Mouse (Mus musculus) embryo, embryonic 11 days (tissue): ENCODE measurements at regions not wholly inside any gene's neighbourhood (a gene's known extent, or its start where the extent isn't known, plus 50 kb on each side); places are given as distances from the start of the nearest gene placed in this dataset.
"Not testable (repeated sequence)": the region's sequence is repeated elsewhere in the genome, so short reads cannot be mapped to it uniquely, and the experiment has no call there.

Experiments used
- DNase-seq: peaks from one replicate; pipeline ENCODE4 v3.0.0-alpha.2; 2015

- DNase-seq: no peak
Observed at GRCm38 (mm10) chr7:118320307-118320706, 76.8 kb upstream of the Smg1 start.

GRCm38 (mm10) chr7:118318432-118319135, 75.1 kb upstream of the Smg1 start:
- DNase-seq: no peak

GRCm38 (mm10) chr7:118314886-118315285, 71.4 kb upstream of the Smg1 start:
- DNase-seq: not testable (repeated sequence)

GRCm38 (mm10) chr7:118314228-118314658, 70.8 kb upstream of the Smg1 start:
- no peak for DNase-seq

GRCm38 (mm10) chr7:118313818-118314217, 70.3 kb upstream of the Smg1 start:
- peak; percentile 36 for DNase-seq

GRCm38 (mm10) chr7:118309733-118310132, 66.3 kb upstream of the Smg1 start:
- DNase-seq: no peak

GRCm38 (mm10) chr7:118308882-118309281, 65.4 kb upstream of the Smg1 start:
- no peak for DNase-seq

GRCm38 (mm10) chr7:118304812-118305211, 61.3 kb upstream of the Smg1 start:
- peak; percentile 89 for DNase-seq

GRCm38 (mm10) chr7:118304338-118304737, 60.9 kb upstream of the Smg1 start:
- no peak for DNase-seq

- DNase-seq: no peak
Observed at GRCm38 (mm10) chr7:118303921-118304320, 60.5 kb upstream of the Smg1 start.

- peak; percentile 35 for DNase-seq
Observed at GRCm38 (mm10) chr7:118300678-118301342, 57.3 kb upstream of the Smg1 start.

GRCm38 (mm10) chr7:118297613-118298012, 54.1 kb upstream of the Smg1 start:
- DNase-seq: peak; percentile 92

- peak; percentile 7 for DNase-seq
Observed at GRCm38 (mm10) chr7:118296856-118297518, 53.5 kb upstream of the Smg1 start.

- DNase-seq: no peak
Observed at GRCm38 (mm10) chr7:118295855-118296254, 52.4 kb upstream of the Smg1 start.

- DNase-seq: no peak
Observed at GRCm38 (mm10) chr7:118295275-118295674, 51.8 kb upstream of the Smg1 start.

- DNase-seq: no peak
Observed at GRCm38 (mm10) chr7:118294637-118295036, 51.2 kb upstream of the Smg1 start.
